Mouse (Mus musculus): ENCODE data around the gene Zmym4.

The Zmym4 gene

GRCm38 (mm10) chr4:126823917-126824316 is 144.0 kb downstream of the Zmym4 start:
- in situ Hi-C loops (cut with MboI, MseI), result loop anchor here in 1 of 2 experiments (10.0 kb wide), 1 partner anchor 1341 kb away; no protein-coding TSS in a partner anchor

- in situ Hi-C loops (cut with MboI, MseI), result loop anchor here in 1 of 2 experiments (10.0 kb wide), 1 partner anchor 1342 kb away; no protein-coding TSS in a partner anchor
These were observed 144.7 kb downstream of the Zmym4 start for GRCm38 (mm10) chr4:126822891-126823882.

GRCm38 (mm10) chr4:126814854-126815253 is 153.1 kb downstream of the Zmym4 start:
- in situ Hi-C loops (cut with MboI, MseI), result no loop called here

DNA sequence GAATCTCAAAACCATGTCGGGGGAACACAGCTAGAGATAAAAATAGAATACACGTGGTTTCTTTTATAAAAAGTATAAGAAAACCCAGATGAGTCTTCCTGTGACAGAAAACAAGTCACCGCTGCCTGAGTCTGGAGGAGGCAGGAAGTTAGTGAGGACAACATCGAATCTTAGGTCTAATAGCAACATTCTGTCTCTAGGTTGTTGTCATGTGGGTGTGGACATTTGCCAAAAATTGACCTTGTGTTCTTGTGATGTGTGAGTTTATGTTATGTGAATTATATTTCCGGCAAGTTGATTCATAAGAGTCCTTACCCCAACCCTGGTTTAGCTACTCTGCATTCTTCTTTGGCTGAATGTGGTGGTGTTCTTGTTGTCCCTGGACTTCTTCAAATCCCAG is 154.7 kb downstream of the Zmym4 start:
- in situ Hi-C loops (cut with MboI, MseI), result no loop called here
